Mouse (Mus musculus): ENCODE measurements around the gene Tbc1d8b. TPM values are rescaled to one million over a fixed set of nuclear protein-coding genes. Genes with fewer than 3 reads are reported as not detected.
A peak's percentile ranks its signal among the peaks of the same experiment; 100 is the strongest.

The Tbc1d8b gene
- polyA plus RNA-seq (2014; fragmentation: Nextera tagmentation; extraction: Ambion mirVana) = 0.32 and 0.70 TPM in 2 replicates

- H3K9ac ChIP-seq (ENCODE audit: low read length) = peak within 1 kb of the TSS; percentile 51; the same call in 1 of the 2 replicates
Observed at GRCm38 (mm10) chrX:139684775-139685695, at the start of gene Tbc1d8b. Tbc1d8b (plus strand) TSS chrX:139684996.

GRCm38 (mm10) chrX:139639744-139640143 lies 45.1 kb upstream of the Tbc1d8b start:
- no peak overlapping the region for H3K4me3 ChIP-seq (ENCODE audit: low read depth, low read length)
- no peak for ATAC-seq (ENCODE audit: low FRiP score)
- H3K36me3 ChIP-seq (ENCODE audit: control insufficient read depth, insufficient read depth, low read length) = no peaks in the 10 kb centered on the region
- no peak overlapping the region for H3K9ac ChIP-seq (ENCODE audit: low read length)
- no peaks in the 10 kb centered on the region for H3K9me3 ChIP-seq (ENCODE audit: control insufficient read depth, low read length)
- no peaks in the 10 kb centered on the region for H3K27me3 ChIP-seq (ENCODE audit: control insufficient read depth, insufficient read depth, low read length)
- no peak overlapping the region for H3K4me2 ChIP-seq
- DNase-seq (ENCODE audit: low spot score, missing footprints) = no peak
- no peaks in the 10 kb centered on the region for H3K4me1 ChIP-seq (ENCODE audit: control insufficient read depth, insufficient read depth, low read length)
- H3K27ac ChIP-seq (ENCODE audit: low read depth, low read length) = no peak overlapping the region
- WGBS = 79% methylated on average over 2 of the region's 2 CpGs

More at GRCm38 (mm10) chrX:139684775-139685695, at the start of gene Tbc1d8b:
- Histone ChIP-seq H3K36me3 (ENCODE audit: control insufficient read depth, insufficient read depth, low read length) (no peaks in the 10 kb centered on the region), H3K27ac (ENCODE audit: low read depth, low read length) (no peak within 1 kb of the TSS), H3K27me3 (ENCODE audit: control insufficient read depth, insufficient read depth, low read length) (0 out of 2 replicates have a peak, but pooled peaks cover 2% of the 10 kb centered on the region), H3K4me3 (ENCODE audit: low read depth, low read length) (peak within 1 kb of the TSS; percentile 45), H3K9me3 (ENCODE audit: control insufficient read depth, low read length) (no peaks in the 10 kb centered on the region), H3K4me2 (peak within 1 kb of the TSS; percentile 63), H3K4me1 (ENCODE audit: control insufficient read depth, insufficient read depth, low read length) (no peaks in the 10 kb centered on the region)
- DNase-seq (ENCODE audit: low spot score, missing footprints) (peak; percentile 95), ATAC-seq (ENCODE audit: low FRiP score) (peak; percentile 99)
- 10% methylated on average over 42 of the region's 43 CpGs for WGBS

DNA sequence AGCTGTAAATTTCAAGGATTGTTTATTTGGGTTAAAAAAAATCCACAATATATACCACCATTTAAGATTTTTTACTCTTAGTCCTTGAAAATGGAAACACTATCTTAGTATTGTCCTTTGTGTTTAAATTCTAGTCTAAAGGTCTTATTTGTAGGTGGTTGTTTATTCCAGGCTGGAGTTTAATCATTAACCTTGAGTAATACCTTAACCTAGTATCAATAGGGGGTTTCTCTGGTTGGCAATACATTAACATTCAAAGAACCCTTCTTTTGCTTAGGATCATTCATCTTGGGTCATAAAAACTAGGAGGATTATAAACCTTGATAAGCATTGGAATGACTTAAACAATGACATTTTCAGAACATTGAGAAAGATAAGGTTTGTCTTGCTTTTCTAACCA lies 44.4 kb upstream of the Tbc1d8b start:
- H3K9ac ChIP-seq (ENCODE audit: low read length) = no peak overlapping the region

GRCm38 (mm10) chrX:139652226-139652625 lies 32.6 kb upstream of the Tbc1d8b start:
- no peak for ATAC-seq (ENCODE audit: low FRiP score)
- H3K36me3 ChIP-seq (ENCODE audit: control insufficient read depth, insufficient read depth, low read length) = no peaks in the 10 kb centered on the region
- peaks cover 2% of the 10 kb centered on the region; the same call in 1 of the 2 replicates for H3K27me3 ChIP-seq (ENCODE audit: control insufficient read depth, insufficient read depth, low read length)

More for the DNA sequence above, 44.4 kb upstream of the Tbc1d8b start:
- H3K9me3 ChIP-seq (ENCODE audit: control insufficient read depth, low read length) = no peaks in the 10 kb centered on the region
- no peaks in the 10 kb centered on the region for H3K4me1 ChIP-seq (ENCODE audit: control insufficient read depth, insufficient read depth, low read length)
- H3K4me3 ChIP-seq (ENCODE audit: low read depth, low read length) = no peak overlapping the region
- no peaks in the 10 kb centered on the region for H3K27me3 ChIP-seq (ENCODE audit: control insufficient read depth, insufficient read depth, low read length)
- H3K4me2 ChIP-seq = no peak overlapping the region
- ATAC-seq (ENCODE audit: low FRiP score) (no peak), DNase-seq (ENCODE audit: low spot score, missing footprints) (no peak)
- no peaks in the 10 kb centered on the region for H3K36me3 ChIP-seq (ENCODE audit: control insufficient read depth, insufficient read depth, low read length)
- no peak overlapping the region for H3K27ac ChIP-seq (ENCODE audit: low read depth, low read length)

DNA sequence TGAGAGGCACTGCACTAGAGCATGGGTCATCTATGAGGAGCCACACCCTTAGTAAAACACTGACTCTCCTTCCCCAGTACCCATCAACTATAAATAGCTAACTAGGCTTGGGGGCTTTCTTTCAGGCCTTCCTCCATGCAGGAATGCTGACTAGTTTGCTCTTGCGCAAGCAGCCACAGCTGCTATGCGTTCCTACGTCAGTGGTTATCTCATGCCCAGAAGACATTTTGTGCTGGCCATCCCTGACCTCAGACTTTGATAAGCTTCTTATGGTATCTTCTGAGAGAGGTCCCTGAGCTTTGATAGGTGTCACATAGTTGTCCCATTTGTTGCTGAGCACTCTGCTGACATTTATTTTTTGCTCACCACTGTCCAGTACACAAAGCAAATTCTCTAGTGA lies 31.5 kb upstream of the Tbc1d8b start:
- no peak overlapping the region for H3K9ac ChIP-seq (ENCODE audit: low read length)
- no peak overlapping the region for H3K4me3 ChIP-seq (ENCODE audit: low read depth, low read length)
- DNase-seq (ENCODE audit: low spot score, missing footprints) (no peak), ATAC-seq (ENCODE audit: low FRiP score) (no peak)
- H3K27ac ChIP-seq (ENCODE audit: low read depth, low read length) = no peak overlapping the region
- WGBS = 92% methylated on average over 3 of the region's 3 CpGs
- no peaks in the 10 kb centered on the region for H3K4me1 ChIP-seq (ENCODE audit: control insufficient read depth, insufficient read depth, low read length)
- peaks cover 2% of the 10 kb centered on the region; the same call in 1 of the 2 replicates for H3K27me3 ChIP-seq (ENCODE audit: control insufficient read depth, insufficient read depth, low read length)
- no peaks in the 10 kb centered on the region for H3K9me3 ChIP-seq (ENCODE audit: control insufficient read depth, low read length)
- no peaks in the 10 kb centered on the region for H3K36me3 ChIP-seq (ENCODE audit: control insufficient read depth, insufficient read depth, low read length)
- no peak overlapping the region for H3K4me2 ChIP-seq

More at GRCm38 (mm10) chrX:139652226-139652625, 32.6 kb upstream of the Tbc1d8b start:
- H3K9ac ChIP-seq (ENCODE audit: low read length) = no peak overlapping the region
- H3K27ac ChIP-seq (ENCODE audit: low read depth, low read length) = no peak overlapping the region
- DNase-seq (ENCODE audit: low spot score, missing footprints) = no peak
- H3K4me3 ChIP-seq (ENCODE audit: low read depth, low read length) = no peak overlapping the region
- 81% methylated on average over 5 of the region's 5 CpGs for WGBS
- H3K9me3 ChIP-seq (ENCODE audit: control insufficient read depth, low read length) = no peaks in the 10 kb centered on the region
- H3K4me1 ChIP-seq (ENCODE audit: control insufficient read depth, insufficient read depth, low read length) = no peaks in the 10 kb centered on the region
- no peak overlapping the region for H3K4me2 ChIP-seq

- no peak for DNase-seq (ENCODE audit: low spot score, missing footprints)
- Histone ChIP-seq H3K4me1 (ENCODE audit: control insufficient read depth, insufficient read depth, low read length) (no peaks in the 10 kb centered on the region), H3K4me3 (ENCODE audit: low read depth, low read length) (no peak overlapping the region), H3K4me2 (no peak overlapping the region), H3K27ac (ENCODE audit: low read depth, low read length) (no peak overlapping the region), H3K9ac (ENCODE audit: low read length) (no peak overlapping the region), H3K27me3 (ENCODE audit: control insufficient read depth, insufficient read depth, low read length) (0 out of 2 replicates have a peak, but pooled peaks cover 2% of the 10 kb centered on the region), H3K9me3 (ENCODE audit: control insufficient read depth, low read length) (no peaks in the 10 kb centered on the region), H3K36me3 (ENCODE audit: control insufficient read depth, insufficient read depth, low read length) (no peaks in the 10 kb centered on the region)
- WGBS = 82% methylated on average over 5 of the region's 5 CpGs
- no peak for ATAC-seq (ENCODE audit: low FRiP score)
Observed at GRCm38 (mm10) chrX:139654350-139655063, 30.3 kb upstream of the Tbc1d8b start.

- Histone ChIP-seq H3K27ac (ENCODE audit: low read depth, low read length) (no peak overlapping the region), H3K9ac (ENCODE audit: low read length) (no peak overlapping the region), H3K4me1 (ENCODE audit: control insufficient read depth, insufficient read depth, low read length) (no peaks in the 10 kb centered on the region), H3K27me3 (ENCODE audit: control insufficient read depth, insufficient read depth, low read length) (no peaks in the 10 kb centered on the region), H3K36me3 (ENCODE audit: control insufficient read depth, insufficient read depth, low read length) (no peaks in the 10 kb centered on the region), H3K9me3 (ENCODE audit: control insufficient read depth, low read length) (no peaks in the 10 kb centered on the region), H3K4me3 (ENCODE audit: low read depth, low read length) (no peak overlapping the region), H3K4me2 (no peak overlapping the region)
- ATAC-seq (ENCODE audit: low FRiP score) = no peak
- WGBS = 63% methylated on average over 1 of the region's 1 CpGs
- DNase-seq (ENCODE audit: low spot score, missing footprints) = no peak
Observed at GRCm38 (mm10) chrX:139662111-139662510, 22.7 kb upstream of the Tbc1d8b start.

DNA sequence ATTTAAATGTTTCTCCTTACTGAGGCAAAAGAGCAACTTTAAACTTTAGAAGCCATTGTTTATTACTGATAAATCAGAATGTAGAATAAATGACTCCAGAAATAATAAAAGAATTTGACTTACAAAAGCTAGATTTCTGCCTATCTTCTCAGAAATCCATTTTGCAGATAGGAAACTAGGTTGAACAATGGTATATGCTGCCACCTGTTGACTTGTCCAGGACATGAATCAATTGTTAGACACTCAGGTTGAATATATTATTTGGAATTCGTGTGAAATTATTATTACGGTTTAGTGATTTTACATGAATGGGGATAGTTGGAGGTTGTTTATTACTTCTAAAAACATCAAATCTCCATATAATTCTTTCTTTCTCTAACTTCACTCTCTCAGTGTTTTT lies 19.0 kb upstream of the Tbc1d8b start:
- no peaks in the 10 kb centered on the region for H3K9me3 ChIP-seq (ENCODE audit: control insufficient read depth, low read length)
- H3K4me2 ChIP-seq = no peak overlapping the region
- ATAC-seq (ENCODE audit: low FRiP score) (no peak), DNase-seq (ENCODE audit: low spot score, missing footprints) (no peak)
- no peaks in the 10 kb centered on the region for H3K27me3 ChIP-seq (ENCODE audit: control insufficient read depth, insufficient read depth, low read length)
- H3K9ac ChIP-seq (ENCODE audit: low read length) = no peak overlapping the region
- no peak overlapping the region for H3K27ac ChIP-seq (ENCODE audit: low read depth, low read length)
- no peaks in the 10 kb centered on the region for H3K36me3 ChIP-seq (ENCODE audit: control insufficient read depth, insufficient read depth, low read length)
- no peak overlapping the region for H3K4me3 ChIP-seq (ENCODE audit: low read depth, low read length)
- 87% methylated on average over 2 of the region's 2 CpGs for WGBS
- H3K4me1 ChIP-seq (ENCODE audit: control insufficient read depth, insufficient read depth, low read length) = no peaks in the 10 kb centered on the region

GRCm38 (mm10) chrX:139684410-139684774 lies 404 bp upstream of the Tbc1d8b start:
- H3K27me3 ChIP-seq (ENCODE audit: control insufficient read depth, insufficient read depth, low read length) = 0 out of 2 replicates have a peak, but pooled peaks cover 2% of the 10 kb centered on the region
- H3K27ac ChIP-seq (ENCODE audit: low read depth, low read length) = no peak overlapping the region
- no peak for DNase-seq (ENCODE audit: low spot score, missing footprints)
- no peaks in the 10 kb centered on the region for H3K36me3 ChIP-seq (ENCODE audit: control insufficient read depth, insufficient read depth, low read length)
- no peaks in the 10 kb centered on the region for H3K4me1 ChIP-seq (ENCODE audit: control insufficient read depth, insufficient read depth, low read length)
- H3K4me3 ChIP-seq (ENCODE audit: low read depth, low read length) = peak overlapping the region; percentile 45
- peak overlapping the region; percentile 63 for H3K4me2 ChIP-seq
- H3K9ac ChIP-seq (ENCODE audit: low read length) = peak overlapping the region; percentile 51; the same call in 1 of the 2 replicates
- ATAC-seq (ENCODE audit: low FRiP score) = no peak; the same call in 1 of the 2 replicates
- WGBS = 25% methylated on average over 8 of the region's 8 CpGs
- H3K9me3 ChIP-seq (ENCODE audit: control insufficient read depth, low read length) = no peaks in the 10 kb centered on the region
